Mouse (Mus musculus): ENCODE results near the gene Armc7.

GRCm38 (mm10) chr11:115475758-115476237, 331 bp downstream of the Armc7 start:
- no peak for TF ChIP-seq CTCF (IDR thresholded peaks at IDR 0.05; ENCODE audit: control insufficient read depth, insufficient read depth, insufficient read length)
- no peak for TF ChIP-seq USF1 (IDR thresholded peaks at IDR 0.05; ENCODE audit: low read depth)
- no peak for TF ChIP-seq MAX (IDR thresholded peaks at IDR 0.05)
- TF ChIP-seq CEBPB (IDR thresholded peaks at IDR 0.05; ENCODE audit: low read depth), result no peak
- TF ChIP-seq MYOD1 (IDR thresholded peaks at IDR 0.05; ENCODE audit: control insufficient read depth, insufficient read length, low read depth), result no peak
- no peak for TF ChIP-seq MYOG (IDR thresholded peaks at IDR 0.05; ENCODE audit: control insufficient read depth, extremely low read depth, insufficient read length)
- no peak for TF ChIP-seq FOSL1 (IDR thresholded peaks at IDR 0.05; ENCODE audit: insufficient read depth, low read length, poor library complexity, severe bottlenecking)
